Mouse (Mus musculus) adrenal gland, adult 2 months (tissue): Measurements from ENCODE around the gene Nfs1. TPM values are rescaled to one million over a fixed set of nuclear protein-coding genes. Genes with fewer than 3 reads are reported as not detected.

Experiments
- polyA plus RNA-seq: library from polyadenylated mRNA; depleted of rRNA; stranded (reverse); fragments of >200 nt; gene quantifications from 2 replicates; pipeline ENCODE4 v1.2.3, GENCODE M21; 2012; rRNA removed
- total RNA-seq, 2 experiments: library from RNA; stranded (reverse); gene quantifications; 2 replicates each; pipeline ENCODE4 v1.2.3; 2021

Nfs1 gene
- total and polyA plus RNA-seq, 3 experiments = 76.7 to 123 (median 90.3) TPM

Other genes starting within 250 kb of the Nfs1 start
- 100 to 1,000 TPM; 103 to 138 TPM for gene Uqcc1, start 213.9 kb downstream of the Nfs1 start, total RNA-seq
- gene Uqcc1, start 213.9 kb downstream of the Nfs1 start, polyA plus RNA-seq = 20.3 and 25.0 TPM in 2 replicates
- not detected for gene Gm15557, start 203.5 kb downstream of the Nfs1 start, total RNA-seq
- gene Gm15557, start 203.5 kb downstream of the Nfs1 start, polyA plus RNA-seq = not detected in 2 replicates
- 1 to 10 TPM in 1 of 2 experiments, under 1 TPM in 1; 0.14 to 1.7 TPM for gene Gdf5, start 198.8 kb downstream of the Nfs1 start, total RNA-seq
- gene Gdf5, start 198.8 kb downstream of the Nfs1 start, polyA plus RNA-seq = 0.31 and 0.39 TPM in 2 replicates
- 10 to 100 TPM in 1 of 2 experiments, 1 to 10 TPM in 1; 6.1 to 11.9 TPM for gene Cep250, start 187.7 kb downstream of the Nfs1 start, total RNA-seq
- 5.2 and 9.4 TPM in 2 replicates for gene Cep250, start 187.7 kb downstream of the Nfs1 start, polyA plus RNA-seq
- 1 to 10 TPM; 2.7 to 2.8 TPM for gene 6430550D23Rik, start 136.2 kb downstream of the Nfs1 start, total RNA-seq
- gene 6430550D23Rik, start 136.2 kb downstream of the Nfs1 start, polyA plus RNA-seq = 1.9 and 2.6 TPM in 2 replicates
- 100 to 1,000 TPM; 237 to 261 TPM for gene Ergic3, start 136.1 kb downstream of the Nfs1 start, total RNA-seq
- gene Ergic3, start 136.1 kb downstream of the Nfs1 start, polyA plus RNA-seq = 260 and 283 TPM in 2 replicates
- not detected for gene Fer1l4, start 91.2 kb downstream of the Nfs1 start, total RNA-seq
- gene Fer1l4, start 91.2 kb downstream of the Nfs1 start, polyA plus RNA-seq = not detected in 2 replicates
- gene Spag4, start 79.0 kb downstream of the Nfs1 start, total RNA-seq = 1 to 10 TPM; 3.7 to 4.9 TPM
- gene Spag4, start 79.0 kb downstream of the Nfs1 start, polyA plus RNA-seq = 2.3 and 3.8 TPM in 2 replicates
- 10 to 100 TPM; 48.8 to 53.9 TPM for gene Cpne1, start 32.2 kb downstream of the Nfs1 start, total RNA-seq
- 87.7 and 97.8 TPM in 2 replicates for gene Cpne1, start 32.2 kb downstream of the Nfs1 start, polyA plus RNA-seq
- 10 to 100 TPM; 16.6 to 28.1 TPM for gene Rbm12, start 32.2 kb downstream of the Nfs1 start, total RNA-seq
- gene Rbm12, start 32.2 kb downstream of the Nfs1 start, polyA plus RNA-seq = 2.4 and 4.8 TPM in 2 replicates
- 10 to 100 TPM; 14.6 to 21.1 TPM for gene Gm28036, start 17.1 kb downstream of the Nfs1 start, total RNA-seq
- gene Gm28036, start 17.1 kb downstream of the Nfs1 start, polyA plus RNA-seq = 2.3 and 3.4 TPM in 2 replicates
- gene Romo1, start 147 bp downstream of the Nfs1 start, total RNA-seq = 100 to 1,000 TPM; 233 to 376 TPM
- gene Romo1, start 147 bp downstream of the Nfs1 start, polyA plus RNA-seq = 407 and 417 TPM in 2 replicates
- 100 to 1,000 TPM; 269 to 386 TPM for gene Rbm39, start 36.1 kb upstream of the Nfs1 start, total RNA-seq
- 89.7 and 94.8 TPM in 2 replicates for gene Rbm39, start 36.1 kb upstream of the Nfs1 start, polyA plus RNA-seq
- 10 to 100 TPM; 37.8 to 44.5 TPM for gene Phf20, start 52.3 kb upstream of the Nfs1 start, total RNA-seq
- 18.1 and 18.8 TPM in 2 replicates for gene Phf20, start 52.3 kb upstream of the Nfs1 start, polyA plus RNA-seq
- 1 to 10 TPM; 1.7 to 2.2 TPM for gene Cnbd2, start 168.1 kb upstream of the Nfs1 start, total RNA-seq
- gene Cnbd2, start 168.1 kb upstream of the Nfs1 start, polyA plus RNA-seq = 0.59 and 0.65 TPM in 2 replicates
- gene Scand1, start 168.5 kb upstream of the Nfs1 start, total RNA-seq = 100 to 1,000 TPM; 106 to 129 TPM
- 580 and 627 TPM in 2 replicates for gene Scand1, start 168.5 kb upstream of the Nfs1 start, polyA plus RNA-seq